Mouse (Mus musculus): ENCODE results near the gene Sucnr1.

- TF ChIP-seq CTCF (IDR thresholded peaks at IDR 0.05; ENCODE audit: low read depth, low read length) (no peak), POLR2A (IDR thresholded peaks at IDR 0.05; ENCODE audit: extremely low read depth, insufficient read depth, low read length) (no peak)
Measured at GRCm38 (mm10) chr3:60111135-60111710, 29.6 kb downstream of the Sucnr1 start.

All from liver, adult 2 months (tissue).